Mouse (Mus musculus) left cerebral cortex, postnatal 10 days (tissue): ENCODE measurements around the gene Ybx2. TPM values are rescaled to one million over a fixed set of nuclear protein-coding genes. Genes with fewer than 3 reads are reported as not detected.
A peak's percentile ranks its signal among the peaks of the same experiment; 100 is the strongest.

Experiments
- DNase-seq, 2 experiments: peaks; one replicate each; pipeline ENCODE4 v3.0.0; 2021 to 2022; ENCODE audit warnings: low spot score in 2 of 2, mixed read lengths in 1 of 2; ENCODE audit errors: extremely low spot score in 1 of 2
- intact Hi-C: fragments of 180-260 bp; cut with DNase I; formaldehyde crosslinking; loops from one replicate; pipeline ENCODE4 v1.15.1; 2025
- total RNA-seq, 2 experiments: library from RNA; stranded (reverse); gene quantifications; 2 replicates each; pipeline ENCODE4 v1.2.3; 2021

Gene Ybx2
- total RNA-seq, 2 experiments from 2014 or later = 9.5 TPM

- intact Hi-C loops = loop anchor here (10.0 kb wide), 1 partner anchor 284 kb away; the partner anchor contains the start of gene Slc16a11
- no peak for DNase-seq
Measured at GRCm38 (mm10) chr11:69930967-69931537, 4.5 kb upstream of the Ybx2 start.

GRCm38 (mm10) chr11:69931769-69932168 is 3.8 kb upstream of the Ybx2 start:
- intact Hi-C loops = loop anchor here (10.0 kb wide), 1 partner anchor 283 kb away; the partner anchor contains the start of gene Slc16a11
- no peak for DNase-seq

- intact Hi-C loops = loop anchor here (10.0 kb wide), 1 partner anchor 283 kb away; the partner anchor contains the start of gene Slc16a11
- DNase-seq = no peak
Measured at GRCm38 (mm10) chr11:69932254-69932653, 3.3 kb upstream of the Ybx2 start.

- intact Hi-C loops = loop anchor here (10.0 kb wide), 1 partner anchor 282 kb away; the partner anchor contains the start of gene Slc16a11
- DNase-seq = no peak
Measured at GRCm38 (mm10) chr11:69933066-69933465, 2.5 kb upstream of the Ybx2 start.

- intact Hi-C loops = loop anchor here (2.0 to 10.0 kb wide), 2 partner anchors 15 to 281 kb away; partner anchors contain the start of genes Slc16a11 and Slc2a4
Measured at GRCm38 (mm10) chr11:69934169-69934568, 1.4 kb upstream of the Ybx2 start.

GRCm38 (mm10) chr11:69934681-69935080 is 915 bp upstream of the Ybx2 start:
- intact Hi-C loops = loop anchor here (2.0 to 10.0 kb wide), 2 partner anchors 14 to 280 kb away; partner anchors contain the start of genes Slc16a11 and Slc2a4
- no peak for DNase-seq

More at GRCm38 (mm10) chr11:69934169-69934568, 1.4 kb upstream of the Ybx2 start:
- peak; percentile 83 to 94 for DNase-seq

- intact Hi-C loops = loop anchor here (10.0 kb wide), 1 partner anchor 279 kb away; the partner anchor contains the start of gene Slc16a11
- DNase-seq = peak in 1 of 2 experiments; percentile 61
Measured at GRCm38 (mm10) chr11:69936156-69936555, 560 bp downstream of the Ybx2 start.

- intact Hi-C loops = loop anchor here (10.0 kb wide), 1 partner anchor 278 kb away; the partner anchor contains the start of gene Slc16a11
- no peak for DNase-seq
Measured at GRCm38 (mm10) chr11:69936714-69937347, 1.2 kb downstream of the Ybx2 start.

- DNase-seq = peak in 1 of 2 experiments; percentile 41
- intact Hi-C loops = loop anchor here (10.0 kb wide), 1 partner anchor 277 kb away; the partner anchor contains the start of gene Slc16a11
Measured at GRCm38 (mm10) chr11:69937385-69937784, 1.8 kb downstream of the Ybx2 start.

GRCm38 (mm10) chr11:69937834-69938233 is 2.2 kb downstream of the Ybx2 start:
- intact Hi-C loops = loop anchor here (10.0 kb wide), 1 partner anchor 277 kb away; the partner anchor contains the start of gene Slc16a11
- no peak for DNase-seq

GRCm38 (mm10) chr11:69938401-69938979 is 2.9 kb downstream of the Ybx2 start:
- no peak for DNase-seq
- intact Hi-C loops = loop anchor here (10.0 kb wide), 1 partner anchor 276 kb away; the partner anchor contains the start of gene Slc16a11

- DNase-seq = no peak
- intact Hi-C loops = loop anchor here (10.0 kb wide), 1 partner anchor 276 kb away; the partner anchor contains the start of gene Slc16a11
Measured at GRCm38 (mm10) chr11:69939181-69939580, 3.6 kb downstream of the Ybx2 start.

GRCm38 (mm10) chr11:69939731-69940130 is 4.1 kb downstream of the Ybx2 start:
- DNase-seq = no peak
- intact Hi-C loops = loop anchor here (10.0 kb wide), 1 partner anchor 275 kb away; the partner anchor contains the start of gene Slc16a11

- DNase-seq = no peak
Measured at GRCm38 (mm10) chr11:69940962-69941361, 5.4 kb downstream of the Ybx2 start.

GRCm38 (mm10) chr11:69945216-69945615 is 9.6 kb downstream of the Ybx2 start:
- intact Hi-C loops = no loop called here
- no peak for DNase-seq

More at GRCm38 (mm10) chr11:69940962-69941361, 5.4 kb downstream of the Ybx2 start:
- intact Hi-C loops = no loop called here

GRCm38 (mm10) chr11:69945997-69946891 is 10.6 kb downstream of the Ybx2 start:
- intact Hi-C loops = no loop called here

GRCm38 (mm10) chr11:69947337-69948065 is 11.9 kb downstream of the Ybx2 start:
- peak in 1 of 2 experiments; percentile 47 for DNase-seq
- intact Hi-C loops = loop anchor here (2.0 kb wide), 1 partner anchor 13 kb away; the partner anchor contains the start of gene Ybx2

More at GRCm38 (mm10) chr11:69945997-69946891, 10.6 kb downstream of the Ybx2 start:
- no peak for DNase-seq
